Mouse (Mus musculus): Measurements from ENCODE around the gene Efhd1. TPM values are rescaled to one million over a fixed set of nuclear protein-coding genes. Genes with fewer than 3 reads are reported as not detected.
A peak's percentile ranks its signal among the peaks of the same experiment; 100 is the strongest.

Efhd1 gene
- total RNA-seq (2021), result 1 to 10 TPM; 3.4 to 6.1 TPM
- long read RNA-seq, experiment 1, transcript Efhd1-201 (4 exons, 1,854 nt), result major isoform, 5 of 5 reads
- long read RNA-seq, experiment 1, partial matches to known transcripts, result 0 of 5 reads
- long read RNA-seq, experiment 1, other reads (novel, unspliced or antisense), result 0 of 5 reads
- long read RNA-seq, experiment 2, partial matches to known transcripts, result 2 of 3 reads
- long read RNA-seq, experiment 2, other reads (novel, unspliced or antisense), result 0 of 3 reads

DNA sequence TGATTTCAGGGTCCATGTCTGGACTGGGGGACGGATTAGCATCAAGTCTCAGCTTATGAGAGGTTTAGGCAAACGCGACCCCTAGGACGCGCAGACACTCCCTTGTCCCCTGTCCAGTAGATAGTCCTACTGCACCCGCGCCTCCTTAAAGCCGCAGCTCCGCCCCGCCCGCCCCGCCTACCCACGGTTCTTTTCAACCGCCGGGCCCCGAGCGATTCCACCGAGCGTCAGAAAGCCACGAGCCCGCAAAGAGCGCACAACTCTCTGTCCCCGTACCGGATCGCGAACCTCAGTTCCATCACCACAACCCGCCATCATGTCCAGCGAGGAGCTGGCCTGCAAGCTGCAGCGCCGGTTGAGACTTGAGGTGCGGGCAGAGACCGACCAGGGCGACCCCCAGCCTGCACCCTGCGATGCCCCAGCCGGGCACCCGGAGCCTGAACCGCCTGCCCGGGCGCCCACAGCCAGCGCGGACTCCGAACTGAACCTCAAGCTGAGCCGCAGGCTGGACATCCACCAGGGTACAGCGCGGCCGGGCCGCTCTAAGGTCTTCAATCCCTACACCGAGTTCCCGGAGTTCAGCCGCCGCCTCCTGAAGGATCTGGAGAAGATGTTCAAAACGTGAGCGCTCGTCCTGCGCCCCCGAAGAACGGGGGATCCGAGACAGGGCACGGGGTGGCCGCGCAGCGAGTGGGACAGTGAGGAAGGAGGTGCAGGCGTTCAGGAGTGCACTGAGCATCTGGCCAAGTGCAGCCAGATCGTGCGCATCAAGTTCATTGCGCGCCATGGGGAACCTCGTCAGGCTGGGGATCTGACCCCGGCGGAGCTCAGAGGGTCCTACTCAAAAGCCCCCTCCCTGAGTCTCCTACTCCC is at the start of gene Efhd1:
Gene Efhd1, plus strand, starts transcription at position 230 of the 873 bp plus-strand sequence.
- peak; percentile 29 for DNase-seq (ENCODE audit: low spot score)

DNA sequence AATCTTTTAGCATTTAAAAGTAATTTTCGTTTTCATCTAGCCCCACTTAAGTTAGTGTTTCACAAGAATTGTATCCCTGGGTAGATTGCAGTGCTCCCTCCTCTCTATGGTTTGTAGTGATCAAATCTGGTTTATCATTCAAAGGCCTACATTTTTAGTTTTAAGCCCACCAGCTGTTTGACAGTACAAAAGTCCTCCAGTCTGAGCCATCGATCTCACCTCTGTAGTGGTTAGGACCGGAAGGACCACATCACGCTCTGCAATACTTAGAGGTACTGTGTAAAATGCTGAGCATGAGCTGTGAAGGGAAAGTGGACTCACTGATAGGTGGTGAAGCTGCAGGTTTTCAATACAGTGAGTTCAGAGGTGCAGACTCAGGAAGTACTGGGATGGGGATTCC is 49.4 kb upstream of the Efhd1 start:
- no peak for DNase-seq (ENCODE audit: low spot score)

DNA sequence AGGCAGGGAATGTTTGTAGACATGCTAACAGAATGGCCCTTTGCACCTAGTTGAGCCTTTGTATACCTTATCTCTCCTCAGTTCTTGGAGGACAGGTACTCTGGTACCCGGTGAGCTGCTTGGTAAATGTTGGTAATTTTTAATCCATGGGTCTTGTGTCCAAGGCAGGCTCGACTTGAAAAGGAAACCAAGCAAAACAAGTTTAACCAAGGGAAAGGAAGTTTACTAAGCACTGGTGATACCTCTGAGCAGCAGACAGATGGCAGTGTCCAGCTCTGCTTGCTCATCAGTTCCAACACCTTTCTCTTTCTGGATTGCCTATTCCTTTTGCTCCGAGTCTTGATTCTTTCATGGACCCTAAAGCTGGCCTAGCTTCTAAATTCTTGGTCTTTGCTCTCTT is 46.2 kb upstream of the Efhd1 start:
- DNase-seq (ENCODE audit: low spot score), result no peak

DNA sequence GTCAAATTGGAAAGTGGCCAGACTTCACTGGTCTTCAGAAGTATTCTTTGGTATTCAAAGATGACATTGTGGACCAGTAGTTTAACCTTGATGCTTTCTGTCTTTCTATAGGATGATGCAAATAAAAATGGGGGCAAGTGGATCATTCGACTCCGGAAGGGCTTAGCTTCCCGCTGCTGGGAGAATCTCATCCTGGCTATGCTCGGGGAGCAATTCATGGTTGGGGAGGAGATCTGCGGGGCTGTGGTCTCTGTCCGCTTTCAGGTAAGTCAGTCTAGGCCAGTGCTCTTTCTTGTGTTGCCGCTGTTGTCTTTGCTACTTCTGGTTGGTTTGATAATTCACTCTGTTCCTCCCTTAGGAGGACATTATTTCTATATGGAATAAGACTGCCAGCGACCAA is 38.4 kb upstream of the Efhd1 start:
- DNase-seq (ENCODE audit: low spot score), result no peak

GRCm38 (mm10) chr1:87226409-87227159 is 37.6 kb upstream of the Efhd1 start:
- DNase-seq (ENCODE audit: low spot score), result no peak

GRCm38 (mm10) chr1:87227160-87227550 is 37.0 kb upstream of the Efhd1 start:
- DNase-seq (ENCODE audit: low spot score), result peak; percentile 82

GRCm38 (mm10) chr1:87230606-87231005 is 33.6 kb upstream of the Efhd1 start:
- DNase-seq (ENCODE audit: low spot score), result no peak

DNA sequence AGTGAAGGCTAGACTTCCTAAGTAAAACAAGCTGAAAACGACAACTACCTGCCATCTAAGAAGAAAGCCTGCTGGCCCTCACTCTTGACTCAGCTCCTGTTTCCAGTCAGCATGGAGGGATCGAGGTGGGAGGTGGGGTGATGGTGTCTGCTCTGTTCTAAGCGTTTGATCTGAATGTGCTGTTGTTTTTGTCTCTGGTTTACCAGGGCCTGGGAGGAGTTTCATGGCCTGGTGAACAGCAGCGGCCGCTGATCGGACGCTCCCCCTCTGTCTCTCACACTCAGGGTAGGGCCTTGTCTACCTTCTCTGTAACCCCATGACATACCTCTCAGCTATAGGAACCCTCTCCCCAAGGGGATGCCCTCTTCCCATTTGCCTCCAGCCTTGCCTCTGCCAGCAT is 32.0 kb upstream of the Efhd1 start:
- no peak for DNase-seq (ENCODE audit: low spot score)

GRCm38 (mm10) chr1:87239056-87239455 is 25.1 kb upstream of the Efhd1 start:
- no peak for DNase-seq (ENCODE audit: low spot score)

DNA sequence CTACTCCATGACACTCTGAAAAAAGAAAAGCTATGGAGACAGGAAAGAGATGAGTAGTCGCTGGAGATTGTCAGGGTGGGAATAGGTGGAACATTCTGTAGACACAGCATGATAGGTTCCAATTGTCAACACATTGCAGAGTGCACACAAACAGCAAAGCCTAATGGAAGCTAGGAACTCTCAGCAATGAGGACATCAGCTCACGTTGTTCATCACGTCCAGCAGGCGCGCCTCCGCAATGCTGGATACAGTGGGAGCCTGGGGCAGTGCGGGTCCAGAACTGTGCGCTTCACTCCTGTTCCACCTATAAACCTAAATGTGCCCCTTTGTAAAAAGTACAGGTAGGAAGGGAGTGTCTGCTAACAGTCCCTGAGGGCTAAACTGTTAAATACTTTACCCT is 21.1 kb upstream of the Efhd1 start:
- no peak for DNase-seq (ENCODE audit: low spot score)

GRCm38 (mm10) chr1:87245430-87245829 is 18.7 kb upstream of the Efhd1 start:
- DNase-seq (ENCODE audit: low spot score), result no peak

- peak; percentile 81 for DNase-seq (ENCODE audit: low spot score)
Observed at GRCm38 (mm10) chr1:87245929-87246815, 18.0 kb upstream of the Efhd1 start.

DNA sequence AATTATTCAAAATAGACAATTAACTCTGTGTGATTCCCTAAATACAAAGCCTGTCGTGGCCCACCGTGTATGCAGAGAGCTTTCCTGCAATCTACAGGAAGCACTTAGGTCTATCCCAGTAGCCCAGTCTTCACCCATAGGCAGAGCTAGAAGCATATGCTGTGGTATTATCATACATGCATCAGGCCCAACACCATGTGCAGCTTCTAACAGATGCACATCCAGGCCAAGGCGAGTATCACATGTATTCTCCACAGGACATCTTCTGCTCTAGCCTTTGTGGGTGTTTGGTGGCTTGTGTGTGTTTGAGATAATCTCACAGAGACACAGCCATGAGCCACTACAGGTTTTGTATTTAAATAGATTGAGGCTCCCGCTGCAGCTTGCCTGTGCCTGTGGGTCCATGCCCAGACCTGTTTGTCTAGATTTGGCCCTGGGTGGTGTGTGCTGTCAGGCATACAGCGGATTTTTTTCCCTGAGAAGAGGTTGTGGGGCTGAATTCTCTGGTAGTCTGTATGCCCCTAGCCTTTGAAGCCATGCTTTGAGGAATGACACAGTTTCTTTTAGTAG is 12.0 kb upstream of the Efhd1 start:
- DNase-seq (ENCODE audit: low spot score), result no peak

GRCm38 (mm10) chr1:87255173-87255572 is 9.0 kb upstream of the Efhd1 start:
- no peak for DNase-seq (ENCODE audit: low spot score)

- DNase-seq (ENCODE audit: low spot score), result no peak
Observed at GRCm38 (mm10) chr1:87257691-87258090, 6.5 kb upstream of the Efhd1 start.

GRCm38 (mm10) chr1:87258484-87258883 is 5.7 kb upstream of the Efhd1 start:
- peak; percentile 19 for DNase-seq (ENCODE audit: low spot score)

- no peak for DNase-seq (ENCODE audit: low spot score)
Observed at GRCm38 (mm10) chr1:87259316-87259715, 4.8 kb upstream of the Efhd1 start.

DNA sequence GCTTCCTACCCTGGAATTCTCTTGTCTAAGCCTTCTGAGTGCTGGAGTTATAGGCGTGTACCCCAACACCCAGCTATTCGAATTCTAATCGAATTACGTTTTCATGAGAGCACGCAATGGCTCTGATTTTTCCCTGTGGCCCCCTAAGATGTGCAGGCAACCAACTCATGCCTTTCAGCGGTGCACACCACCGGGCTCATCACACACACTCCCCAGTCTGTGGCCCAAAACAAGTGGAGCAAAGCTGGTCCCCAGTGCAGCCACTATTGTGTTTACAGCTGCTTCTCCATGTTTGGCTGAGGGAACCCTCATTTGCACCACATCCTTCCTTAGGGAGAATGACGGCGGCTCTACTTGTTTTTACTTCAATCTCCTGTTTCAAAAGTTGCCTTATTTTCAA is 906 bp upstream of the Efhd1 start:
- no peak for DNase-seq (ENCODE audit: low spot score)

- no peak for DNase-seq (ENCODE audit: low spot score)
Observed at GRCm38 (mm10) chr1:87263796-87264133, 398 bp upstream of the Efhd1 start.

GRCm38 (mm10) chr1:87265200-87265599 is 1.0 kb downstream of the Efhd1 start:
- no peak for DNase-seq (ENCODE audit: low spot score)

Data from gastrocnemius, adult 18-20 months (tissue).